Comparison of ENCODE assay signal across 12 mouse cellular contexts in genomic region chr9:60224039-60224695, GRCm38 (mm10).
DNase-seq lines count a peak whose midpoint lies in the region; ATAC-seq lines count a peak whose summit lies in the region.
"Had no signal": no experiment of that assay in that cellular context is flagged by ENCODE, and none has a peak within 500 bp of the region (broad histone marks: within the 10 kb centered on the region; RNA-seq: fewer than 3 reads in every experiment).

No protein-coding gene starts in this region.

- no peak overlapping the region for H3K4me3 ChIP-seq in forebrain, embryonic 11.5 days (ENCODE audit: low read depth, low read length)
- no peak overlapping the region for H3K4me3 ChIP-seq in midbrain, embryonic 13.5 days (replicated peaks)
- H3K4me3 ChIP-seq in liver, embryonic 12.5 days: no peak overlapping the region

- DNase-seq in A20 (ENCODE audit: low read depth, low spot score): peak; percentile 47
- DNase-seq in brain, adult 2 months (ENCODE audit: low read depth, low spot score): peak; percentile 20
- DNase-seq in forebrain, embryonic 11.5 days (ENCODE audit: low spot score): peak; percentile 76
- DNase-seq in lung, postnatal 4 days: no peak
- no peak for DNase-seq in ovary, postnatal 36 days (ENCODE audit: low spot score)
- DNase-seq: cerebellum, adult 9-11 months; liver; thymus, postnatal 36 days had no signal

- no peaks in the 10 kb centered on the region; the same call in 1 of the 2 replicates for H3K4me1 ChIP-seq in forebrain, embryonic 11.5 days (replicated peaks; ENCODE audit: control insufficient read depth, insufficient read depth, low read length)
- peaks cover 28% of the 10 kb centered on the region for H3K4me1 ChIP-seq in midbrain, embryonic 13.5 days (replicated peaks)
- H3K4me1 ChIP-seq in liver, embryonic 12.5 days: no peaks in the 10 kb centered on the region

- WGBS in forebrain, embryonic 11.5 days: 12% methylated on average over 6 of the region's 6 CpGs
- 7% methylated on average over 6 of the region's 6 CpGs for WGBS in midbrain, embryonic 13.5 days
- 59% methylated on average over 6 of the region's 6 CpGs for WGBS in liver, embryonic 12.5 days (ENCODE audit: insufficient replicate concordance)

- no peaks in the 10 kb centered on the region for H3K36me3 ChIP-seq in forebrain, embryonic 11.5 days (ENCODE audit: control insufficient read depth, insufficient read depth, low read length)
- H3K36me3 ChIP-seq in midbrain, embryonic 13.5 days: no peaks in the 10 kb centered on the region
- no peaks in the 10 kb centered on the region for H3K36me3 ChIP-seq in liver, embryonic 12.5 days

- H3K4me2 ChIP-seq in forebrain, embryonic 11.5 days (ENCODE audit: low read depth, low read length, severe bottlenecking): no peak overlapping the region
- no peak overlapping the region for H3K4me2 ChIP-seq in midbrain, embryonic 13.5 days (replicated peaks)
- H3K4me2 ChIP-seq in liver, embryonic 12.5 days: no peak overlapping the region
- H3K4me2 ChIP-seq: heart, embryonic 11.5 days had no signal

- peak overlapping the region; percentile 25; the same call in 1 of the 2 replicates for H3K27ac ChIP-seq in forebrain, embryonic 11.5 days (ENCODE audit: low read depth, low read length)
- peak overlapping the region; percentile 67 for H3K27ac ChIP-seq in midbrain, embryonic 13.5 days
- no peak overlapping the region for H3K27ac ChIP-seq in liver, embryonic 12.5 days

- no peaks in the 10 kb centered on the region for H3K27me3 ChIP-seq in forebrain, embryonic 11.5 days (ENCODE audit: control insufficient read depth, insufficient read depth, low read length)
- H3K27me3 ChIP-seq in midbrain, embryonic 13.5 days: no peaks in the 10 kb centered on the region
- H3K27me3 ChIP-seq in liver, embryonic 12.5 days (replicated peaks): no peaks in the 10 kb centered on the region

- no peaks in the 10 kb centered on the region for H3K9me3 ChIP-seq in forebrain, embryonic 11.5 days (ENCODE audit: control insufficient read depth, low read length)
- H3K9me3 ChIP-seq in midbrain, embryonic 13.5 days: no peaks in the 10 kb centered on the region
- H3K9me3 ChIP-seq in liver, embryonic 12.5 days (replicated peaks): no peaks in the 10 kb centered on the region

- ATAC-seq in forebrain, embryonic 11.5 days (replicated peaks; ENCODE audit: low FRiP score): peak; percentile 81
- ATAC-seq in midbrain, embryonic 13.5 days: peak; percentile 67
- ATAC-seq in liver, embryonic 12.5 days: no peak
- ATAC-seq: lung, postnatal 0 days had no signal

- no peak overlapping the region for H3K9ac ChIP-seq in forebrain, embryonic 11.5 days (ENCODE audit: low read length)
- H3K9ac ChIP-seq in midbrain, embryonic 13.5 days (replicated peaks): no peak overlapping the region
- H3K9ac ChIP-seq in liver, embryonic 12.5 days: no peak overlapping the region

Comparison
In these comparisons a context has a peak if more than half of its experiments do, and no peak if none do; other contexts are left out.
1. DNase-seq: peak in A20 (single experiment), brain, adult 2 months (single experiment) and forebrain, embryonic 11.5 days (single experiment); none in lung, postnatal 4 days (0 of 2) and ovary, postnatal 36 days (single experiment).